Mouse (Mus musculus) embryonic facial prominence, embryonic 11.5 days (tissue): ENCODE results near the gene Rab23. TPM values are rescaled to one million over a fixed set of nuclear protein-coding genes. Genes with fewer than 3 reads are reported as not detected.
A peak's percentile ranks its signal among the peaks of the same experiment; 100 is the strongest.

Experiments used
- ATAC-seq: fragments of 200-750 bp; cut with Nextera tagmentation; replicated peaks from 2 replicates; pipeline ENCODE4 v1.8.0; 2017; ENCODE audit warnings: low read depth; ENCODE audit not compliant: insufficient number of reproducible peaks, low FRiP score, low TSS enrichment
- DNase-seq: peaks from one replicate; pipeline ENCODE4 v3.0.0-alpha.2; 2015; ENCODE audit warnings: low spot score
- H3K27ac ChIP-seq: fragments of 300-500 bp; sonication (generic); replicated peaks from 2 replicates; pipeline ENCODE4 v1.5.1; 2014; ENCODE audit warnings: mild to moderate bottlenecking, low read depth, low read length, control low read depth
- H3K27me3 ChIP-seq: fragments of 300-500 bp; sonication (generic); 2 replicates; pipeline ENCODE4 v1.6.1; 2014; ENCODE audit warnings: mild to moderate bottlenecking, low read length, moderate library complexity, mixed read lengths; ENCODE audit not compliant: control insufficient read depth, insufficient read depth
- H3K36me3 ChIP-seq: fragments of 300-500 bp; sonication (generic); replicated peaks from 2 replicates; pipeline ENCODE4 v1.6.1; 2014; ENCODE audit warnings: low read depth, mild to moderate bottlenecking, low read length, moderate library complexity, mixed read lengths; ENCODE audit not compliant: control insufficient read depth, insufficient read depth
- H3K4me1 ChIP-seq: fragments of 300-500 bp; sonication (generic); 2 replicates; pipeline ENCODE4 v1.6.1; 2014; ENCODE audit warnings: low read length, mixed read lengths; ENCODE audit not compliant: control insufficient read depth, insufficient read depth
- H3K4me2 ChIP-seq: fragments of 300-500 bp; sonication (generic); 2 replicates; pipeline ENCODE4 v1.6.1; 2014; ENCODE audit warnings: low read depth, mild to moderate bottlenecking, control low read depth, low read length, moderate library complexity
- H3K4me3 ChIP-seq: fragments of 300-500 bp; sonication (generic); 2 replicates; pipeline ENCODE4 v1.5.1; 2014; ENCODE audit warnings: low read depth, low read length, control low read depth
- H3K9ac ChIP-seq: fragments of 300-500 bp; sonication (generic); replicated peaks from 2 replicates; pipeline ENCODE4 v1.6.1; 2014; ENCODE audit warnings: mild to moderate bottlenecking, control low read depth, low read length
- H3K9me3 ChIP-seq: fragments of 300-500 bp; sonication (generic); replicated peaks from 2 replicates; pipeline ENCODE4 v1.6.1; 2016; ENCODE audit warnings: mild to moderate bottlenecking, low read length, inconsistent platforms, mixed read lengths; ENCODE audit not compliant: control insufficient read depth
- WGBS: fragments of 180-500 bp; shearing (Covaris S2); extraction: QIAGEN DNeasy Blood & Tissue Kit; methylation state at CpG from one replicate; pipeline ENCODE4 v1.1.7; 2014; 5-methylcytosine and 5-hydroxymethylcytosine counted together
- polyA plus RNA-seq: library from polyadenylated mRNA; unstranded; fragments of >200 nt; fragmentation: Nextera tagmentation; extraction: Ambion mirVana; gene quantifications from 2 replicates; pipeline ENCODE4 v1.2.1, GENCODE M21; 2014

The Rab23 gene
- polyA plus RNA-seq, 1 experiment from 2014 or later = 28.8 TPM

DNA sequence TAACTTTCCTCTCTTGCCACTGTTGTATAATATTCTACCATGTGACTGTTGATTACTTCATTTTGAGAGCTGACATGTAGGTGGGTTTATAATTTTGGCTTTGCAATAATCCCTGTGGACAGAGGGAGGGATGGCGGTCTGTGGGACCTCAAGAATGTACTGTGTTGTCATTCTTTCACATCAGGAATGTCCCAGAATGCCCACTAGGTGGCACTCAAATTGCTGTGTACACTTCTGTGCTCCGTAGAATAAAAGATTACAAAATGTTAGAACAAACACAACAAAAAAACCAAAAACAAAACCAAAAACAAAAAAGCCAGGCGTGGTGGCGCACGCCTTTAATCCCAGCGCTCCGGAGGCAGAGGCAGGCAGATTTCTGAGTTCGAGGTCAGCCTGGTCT is 35.2 kb upstream of the Rab23 start:
- DNase-seq = peak; percentile 46
- ATAC-seq = no peak

GRCm38 (mm10) chr1:33688810-33689209 is 30.9 kb upstream of the Rab23 start:
- Histone ChIP-seq H3K4me3 (no peak overlapping the region), H3K4me2 (no peak overlapping the region), H3K9me3 (no peaks in the 10 kb centered on the region), H3K36me3 (no peaks in the 10 kb centered on the region), H3K4me1 (no peaks in the 10 kb centered on the region), H3K9ac (no peak overlapping the region), H3K27ac (no peak overlapping the region), H3K27me3 (no peaks in the 10 kb centered on the region)
- DNase-seq (peak; percentile 41), ATAC-seq (no peak)
- WGBS = 65% methylated on average over 2 of the region's 2 CpGs

More for the DNA sequence above, 35.2 kb upstream of the Rab23 start:
- Histone ChIP-seq H3K4me1 (no peaks in the 10 kb centered on the region), H3K36me3 (no peaks in the 10 kb centered on the region), H3K9ac (no peak overlapping the region), H3K27me3 (no peaks in the 10 kb centered on the region), H3K27ac (no peak overlapping the region), H3K9me3 (no peaks in the 10 kb centered on the region), H3K4me3 (no peak overlapping the region), H3K4me2 (no peak overlapping the region)
- whole genome bisulfite sequencing = 67% methylated on average over 8 of the region's 8 CpGs

DNA sequence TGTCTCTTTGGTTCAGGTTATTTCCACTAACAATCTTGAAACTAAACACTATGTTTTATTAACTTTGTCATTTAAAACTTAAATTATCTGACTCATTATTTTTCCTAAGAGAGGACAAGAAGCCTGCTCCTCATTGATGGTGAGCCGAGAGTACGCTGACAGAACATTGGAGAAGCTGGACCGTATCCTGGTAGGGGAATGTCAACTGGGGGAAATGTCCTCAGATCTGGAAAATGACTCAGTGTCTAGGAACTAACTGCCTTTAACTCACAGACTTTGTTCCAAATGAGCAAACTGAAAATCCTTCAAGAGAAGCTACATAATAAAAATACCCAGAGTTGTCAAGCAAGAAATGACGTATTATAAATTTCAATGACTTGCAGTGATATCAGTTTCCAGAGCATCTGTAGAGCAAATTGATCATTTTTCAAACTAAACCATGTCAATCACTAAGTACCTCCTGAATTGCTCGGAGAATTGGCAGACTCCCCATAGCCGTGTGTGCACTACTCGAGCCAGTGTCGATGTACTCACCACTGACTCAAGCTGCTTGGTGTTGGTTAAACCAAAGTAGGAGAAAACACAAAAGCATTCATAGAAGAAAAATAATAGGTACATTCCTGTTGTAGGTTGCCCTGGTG is 30.1 kb upstream of the Rab23 start:
- Histone ChIP-seq H3K4me1 (no peaks in the 10 kb centered on the region), H3K4me3 (no peak overlapping the region), H3K9ac (no peak overlapping the region), H3K9me3 (no peaks in the 10 kb centered on the region), H3K4me2 (no peak overlapping the region), H3K36me3 (no peaks in the 10 kb centered on the region), H3K27me3 (no peaks in the 10 kb centered on the region), H3K27ac (no peak overlapping the region)
- ATAC-seq (no peak), DNase-seq (no peak)
- 85% methylated on average over 8 of the region's 8 CpGs for WGBS

- Histone ChIP-seq H3K27ac (no peak overlapping the region), H3K9ac (no peak overlapping the region), H3K4me3 (no peak overlapping the region), H3K4me2 (no peak overlapping the region), H3K4me1 (no peaks in the 10 kb centered on the region), H3K36me3 (no peaks in the 10 kb centered on the region), H3K27me3 (no peaks in the 10 kb centered on the region), H3K9me3 (no peaks in the 10 kb centered on the region)
- WGBS = 47% methylated on average over 4 of the region's 4 CpGs
- DNase-seq (no peak), ATAC-seq (no peak)
These were observed 29.6 kb upstream of the Rab23 start for GRCm38 (mm10) chr1:33690087-33690448.

DNA sequence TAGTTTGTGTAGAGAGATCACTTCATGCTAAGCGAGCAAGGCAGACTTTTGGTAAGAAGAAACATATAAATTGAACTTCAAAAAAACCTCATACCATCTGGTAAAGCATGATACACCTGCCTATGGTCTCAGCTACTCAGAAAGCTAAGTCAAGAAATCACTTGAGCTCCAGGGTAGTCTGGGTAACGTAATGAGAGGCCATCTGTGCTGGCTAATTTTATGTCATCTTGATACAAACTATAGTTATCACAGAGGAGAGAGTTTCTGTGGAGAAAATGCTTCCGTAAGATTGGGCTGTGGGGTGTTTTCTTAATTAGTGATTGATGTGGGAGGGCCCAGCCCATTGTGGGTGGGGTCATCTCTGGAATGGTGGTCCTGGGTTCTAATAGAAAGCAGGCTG is 25.8 kb upstream of the Rab23 start:
- WGBS = 74% methylated on average over 3 of the region's 3 CpGs
- ATAC-seq = no peak
- H3K27ac ChIP-seq = no peak overlapping the region

DNA sequence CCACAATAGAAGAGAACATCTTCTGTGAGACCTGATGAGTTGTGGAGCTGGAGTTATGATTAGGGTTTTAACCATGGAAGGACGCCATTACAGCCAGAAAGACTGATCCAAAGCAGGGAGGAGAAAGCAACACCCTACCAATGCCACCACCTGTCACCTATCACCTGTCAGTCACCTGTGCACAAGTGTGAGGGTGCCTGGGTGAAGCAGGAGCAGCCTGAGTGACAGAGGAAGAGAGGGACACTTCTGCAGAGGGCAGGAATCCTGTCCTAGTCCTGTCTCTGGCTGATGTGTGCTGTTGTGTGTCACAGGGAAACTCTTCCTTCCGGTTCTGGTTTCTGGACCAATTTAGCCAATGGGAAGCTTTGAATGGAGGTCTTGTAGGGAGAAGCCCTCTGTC is 23.7 kb upstream of the Rab23 start:
- Histone ChIP-seq H3K27ac (no peak overlapping the region), H3K4me3 (no peak overlapping the region), H3K9me3 (no peaks in the 10 kb centered on the region), H3K27me3 (no peaks in the 10 kb centered on the region), H3K36me3 (no peaks in the 10 kb centered on the region), H3K4me2 (no peak overlapping the region), H3K4me1 (no peaks in the 10 kb centered on the region), H3K9ac (no peak overlapping the region)
- no peak for DNase-seq
- ATAC-seq = no peak
- 87% methylated on average over 2 of the region's 2 CpGs for WGBS

More for the DNA sequence above, 25.8 kb upstream of the Rab23 start:
- no peak for DNase-seq
- H3K36me3 ChIP-seq = no peaks in the 10 kb centered on the region
- H3K4me1 ChIP-seq = no peaks in the 10 kb centered on the region
- no peak overlapping the region for H3K4me2 ChIP-seq
- no peaks in the 10 kb centered on the region for H3K27me3 ChIP-seq
- H3K9ac ChIP-seq = no peak overlapping the region
- H3K4me3 ChIP-seq = no peak overlapping the region
- H3K9me3 ChIP-seq = no peaks in the 10 kb centered on the region

- Histone ChIP-seq H3K27ac (no peak overlapping the region), H3K36me3 (no peaks in the 10 kb centered on the region), H3K4me2 (no peak overlapping the region), H3K4me3 (no peak overlapping the region), H3K27me3 (no peaks in the 10 kb centered on the region), H3K9me3 (no peaks in the 10 kb centered on the region), H3K4me1 (no peaks in the 10 kb centered on the region), H3K9ac (no peak overlapping the region)
- WGBS = 83% methylated on average over 3 of the region's 3 CpGs
- no peak for DNase-seq
- no peak for ATAC-seq
These were observed 18.4 kb upstream of the Rab23 start for GRCm38 (mm10) chr1:33701244-33701643.

DNA sequence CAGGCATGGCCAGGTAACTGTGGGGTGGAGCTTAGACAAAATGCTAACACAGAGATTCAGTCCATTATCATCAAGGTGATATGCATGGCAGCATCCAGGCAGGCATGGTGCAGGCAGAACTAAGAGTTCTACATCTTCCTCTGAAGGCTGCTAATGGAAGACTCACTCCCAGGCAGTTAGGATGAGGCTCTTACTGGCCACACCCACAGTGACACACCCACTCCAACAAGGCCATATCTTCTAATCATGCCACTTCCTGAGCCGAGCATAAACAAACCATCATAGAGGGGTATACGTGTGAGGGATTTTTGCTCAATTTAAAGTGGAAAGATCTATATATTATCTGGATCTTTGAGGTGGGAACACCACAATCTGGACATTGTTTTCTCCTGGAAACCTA is 10.1 kb upstream of the Rab23 start:
- ATAC-seq (no peak), DNase-seq (no peak)
- no peaks in the 10 kb centered on the region for H3K4me1 ChIP-seq
- H3K27me3 ChIP-seq = no peaks in the 10 kb centered on the region
- no peak overlapping the region for H3K9ac ChIP-seq
- H3K9me3 ChIP-seq = no peaks in the 10 kb centered on the region
- 69% methylated on average over 2 of the region's 2 CpGs for WGBS
- H3K36me3 ChIP-seq = no peaks in the 10 kb centered on the region
- H3K4me3 ChIP-seq = no peak overlapping the region
- no peak overlapping the region for H3K4me2 ChIP-seq
- no peak overlapping the region for H3K27ac ChIP-seq
